Mouse (Mus musculus) ES-E14 (cell line): ENCODE measurements around the gene Cenpk. TPM values are rescaled to one million over a fixed set of nuclear protein-coding genes. Genes with fewer than 3 reads are reported as not detected.

Experiments used
- DNase-seq: peaks from one replicate; pipeline ENCODE4 v3.0.0-alpha.2; 2013; ENCODE audit warnings: low read depth, low spot score
- H3K27ac ChIP-seq: 2 replicates; pipeline ENCODE4 v1.5.1; 2012; ENCODE audit warnings: low read depth, mild to moderate bottlenecking, low read length, moderate library complexity, mixed read lengths; ENCODE audit not compliant: poor library complexity, insufficient read depth, severe bottlenecking
- H3K36me3 ChIP-seq: 2 replicates; pipeline ENCODE4 v1.6.1; 2012; ENCODE audit warnings: mild to moderate bottlenecking, low read length, moderate library complexity, mixed read lengths; ENCODE audit not compliant: control insufficient read depth, poor library complexity, insufficient read depth, severe bottlenecking
- H3K4me1 ChIP-seq, 2 experiments: fragments of 150-350 bp in 1 of 2; sonication (generic) in 1 of 2; 2 replicates each; pipeline ENCODE4 v1.6.1; 2012; ENCODE audit warnings: low read length in 2 of 2, mild to moderate bottlenecking in 1 of 2, mixed read lengths in 1 of 2; ENCODE audit not compliant: control insufficient read depth in 2 of 2, insufficient read depth in 2 of 2, poor library complexity in 1 of 2
- H3K4me3 ChIP-seq, 2 experiments: fragments of 150-350 bp in 1 of 2; sonication (generic) in 1 of 2; 2 replicates each; pipeline ENCODE4 v1.5.1; 2012; ENCODE audit warnings: low read length in 2 of 2, low read depth in 1 of 2, mild to moderate bottlenecking in 1 of 2, mixed read lengths in 1 of 2; ENCODE audit not compliant: insufficient read depth in 1 of 2, poor library complexity in 1 of 2, severe bottlenecking in 1 of 2
- H3K9ac ChIP-seq: 2 replicates; pipeline ENCODE4 v1.6.1; 2012; ENCODE audit warnings: low read depth, mild to moderate bottlenecking, low read length, mixed read lengths; ENCODE audit not compliant: poor library complexity, insufficient read depth, severe bottlenecking
- H3K9me3 ChIP-seq: fragments of 150-350 bp; sonication (generic); 2 replicates; pipeline ENCODE4 v1.6.1; 2012; ENCODE audit warnings: low read depth, mild to moderate bottlenecking, low read length; ENCODE audit not compliant: control insufficient read depth, insufficient read depth
- CHD2 ChIP-seq: IDR thresholded peaks from 2 replicates; pipeline ENCODE4 v1.6.1; 2014; ENCODE audit warnings: mild to moderate bottlenecking, low read depth, low read length, inconsistent platforms
- HCFC1 ChIP-seq: IDR thresholded peaks from 2 replicates; pipeline ENCODE4 v1.6.1; 2012; ENCODE audit warnings: low read length, inconsistent platforms, borderline replicate concordance; ENCODE audit not compliant: insufficient read depth
- MAFK ChIP-seq: IDR thresholded peaks from 2 replicates; pipeline ENCODE4 v1.6.1; 2014; ENCODE audit warnings: mild to moderate bottlenecking, low read depth, low read length, inconsistent platforms; ENCODE audit not compliant: insufficient read depth
- ZC3H11A ChIP-seq: IDR thresholded peaks from 2 replicates; pipeline ENCODE4 v1.6.1; 2012; ENCODE audit warnings: low read depth, mild to moderate bottlenecking, inconsistent platforms, low read length, borderline replicate concordance
- ZNF384 ChIP-seq: IDR thresholded peaks from 2 replicates; pipeline ENCODE4 v1.6.1; 2012; ENCODE audit warnings: low read depth, low read length, inconsistent platforms
- in situ Hi-C, 2 experiments: fragments of 600-800 bp; cut with MboI; formaldehyde crosslinking; loops; one replicate each; pipeline ENCODE4 v1.15.1; 2025; ENCODE audit warnings: low sequenced_read_pairs in 2 of 2, inconsistent platforms in 1 of 2; ENCODE audit not compliant: unreplicated experiment in 2 of 2
- total RNA-seq: library from RNA; depleted of rRNA; stranded (reverse); fragments of 300-350 nt; gene quantifications from 2 replicates; pipeline ENCODE4 v1.2.3, GENCODE M21; 2012; rRNA removed

Gene Cenpk
- total RNA-seq, 1 experiment: 13.5 TPM

DNA sequence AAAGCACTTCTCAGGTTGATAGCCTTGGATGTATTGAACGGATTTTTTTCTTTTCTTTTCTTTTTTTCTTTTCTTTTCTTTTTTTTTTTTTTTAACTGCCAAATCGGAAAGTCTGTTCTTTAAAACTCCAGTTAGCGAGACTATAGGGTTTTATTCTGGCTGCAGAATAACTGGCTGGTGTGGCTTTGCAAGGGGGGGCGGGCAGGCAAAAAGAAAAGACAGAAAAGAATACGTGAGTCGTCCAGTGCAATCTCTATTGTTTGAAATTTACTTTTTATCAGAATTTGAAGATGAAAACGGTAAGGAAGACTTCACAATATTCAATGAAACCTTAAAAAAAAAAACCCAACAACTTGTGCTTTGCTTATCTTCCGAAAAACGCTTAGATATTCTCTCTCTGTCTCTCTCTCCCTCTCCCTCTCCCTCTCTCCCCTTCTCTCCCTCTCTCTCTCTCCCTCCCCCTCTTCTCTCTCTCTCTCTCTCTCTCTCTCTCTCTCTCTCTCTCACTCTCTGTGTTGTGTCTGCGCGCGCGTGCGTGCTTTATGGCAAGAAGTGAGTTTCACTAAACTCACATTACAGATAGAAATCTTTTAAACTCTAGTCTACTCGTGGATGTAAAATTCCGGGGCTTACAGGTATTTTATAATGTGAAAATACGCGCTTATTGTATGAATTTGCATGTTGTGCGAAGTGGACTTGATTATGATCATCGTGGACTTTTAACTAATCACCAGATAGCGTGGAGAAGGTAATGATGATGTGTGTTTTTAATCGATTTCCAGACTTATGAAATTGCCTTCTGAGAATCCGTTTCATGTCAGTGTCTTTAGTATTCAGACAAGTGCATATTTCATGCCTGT, 59.2 kb downstream of the Cenpk start, which contains the start of gene Adamts6:
Gene Adamts6, plus strand, starts transcription at position 470 of the 860 bp plus-strand sequence.
- in situ Hi-C loops: no loop called here
- DNase-seq: no peak
- no peak within 1 kb of the TSS; the same call in 1 of the 2 replicates for H3K9ac ChIP-seq
- peak within 1 kb of the TSS; percentile 70 for H3K27ac ChIP-seq
- no peaks in the 10 kb centered on the region for H3K4me1 ChIP-seq
- no peak for TF ChIP-seq HCFC1
- TF ChIP-seq ZC3H11A: no peak
- no peak for TF ChIP-seq MAFK
- TF ChIP-seq CHD2: no peak
- no peak for TF ChIP-seq ZNF384
- peak within 1 kb of the TSS in 1 of 2 experiments; percentile 27; a peak in 2 of 4 replicates for H3K4me3 ChIP-seq
- H3K36me3 ChIP-seq: no peaks in the 10 kb centered on the region
- no peaks in the 10 kb centered on the region for H3K9me3 ChIP-seq

DNA sequence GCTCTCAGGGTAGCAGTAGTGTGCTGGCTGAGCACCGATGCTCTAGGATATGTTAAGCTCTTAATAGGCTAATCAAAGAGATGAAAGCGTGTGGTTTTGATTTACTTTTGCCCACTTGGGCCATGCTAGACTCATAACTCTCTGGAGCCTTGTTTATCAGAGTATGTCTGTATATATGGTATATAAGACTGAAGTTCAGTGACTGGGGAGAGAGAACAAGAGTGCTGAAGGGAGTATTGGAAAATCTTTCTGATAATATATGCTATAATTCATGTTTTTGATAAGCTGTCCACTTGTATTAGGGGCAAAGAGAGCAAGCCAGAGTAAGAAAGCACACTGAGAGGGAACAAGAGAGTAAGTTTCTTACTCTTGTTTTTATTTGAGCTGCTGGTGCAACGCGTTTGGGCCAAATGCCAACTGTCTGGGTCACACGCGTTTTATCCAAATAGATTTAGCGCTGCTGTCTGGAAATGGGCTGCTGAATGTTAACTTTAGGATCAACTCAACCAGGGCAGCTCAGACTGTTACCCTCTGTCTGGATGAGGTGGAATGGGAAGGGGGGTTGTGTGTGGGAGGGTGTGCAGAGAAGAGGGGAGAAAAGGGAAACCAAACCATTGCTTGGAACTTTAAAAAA, 59.9 kb downstream of the Cenpk start:
- no peak for DNase-seq
- H3K36me3 ChIP-seq: no peaks in the 10 kb centered on the region
- TF ChIP-seq ZNF384 (no peak), MAFK (no peak), CHD2 (no peak), ZC3H11A (no peak), HCFC1 (no peak)
- no peaks in the 10 kb centered on the region for H3K9me3 ChIP-seq
- H3K4me3 ChIP-seq: no peak overlapping the region
- in situ Hi-C loops: no loop called here
- H3K27ac ChIP-seq: no peak overlapping the region
- no peak overlapping the region for H3K9ac ChIP-seq
- H3K4me1 ChIP-seq: no peaks in the 10 kb centered on the region

DNA sequence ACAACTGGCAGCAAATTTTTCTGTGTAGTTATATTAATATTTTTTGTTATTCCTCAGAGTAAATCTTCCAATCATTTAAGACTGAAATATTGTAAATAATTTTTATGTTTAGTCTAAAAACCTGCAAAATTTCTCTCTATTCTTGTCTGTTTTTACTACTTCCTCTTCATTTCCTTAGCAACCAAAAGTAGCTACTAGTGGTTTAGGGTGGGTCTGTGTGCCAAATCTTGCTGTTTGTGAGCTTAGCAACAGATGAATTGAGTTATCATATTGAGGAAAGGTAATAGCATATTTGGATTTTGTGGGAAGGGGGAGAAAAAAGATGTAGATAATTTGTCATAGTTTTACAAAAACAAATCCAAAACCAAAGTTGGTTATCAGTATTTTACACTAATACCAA, 60.8 kb downstream of the Cenpk start:
- no peak overlapping the region for H3K4me3 ChIP-seq
- no peak overlapping the region for H3K9ac ChIP-seq
- H3K4me1 ChIP-seq: no peaks in the 10 kb centered on the region
- H3K36me3 ChIP-seq: no peaks in the 10 kb centered on the region
- in situ Hi-C loops: no loop called here
- TF ChIP-seq ZNF384 (no peak), CHD2 (no peak), ZC3H11A (no peak), HCFC1 (no peak), MAFK (no peak)
- no peak for DNase-seq
- no peaks in the 10 kb centered on the region for H3K9me3 ChIP-seq
- H3K27ac ChIP-seq: no peak overlapping the region

DNA sequence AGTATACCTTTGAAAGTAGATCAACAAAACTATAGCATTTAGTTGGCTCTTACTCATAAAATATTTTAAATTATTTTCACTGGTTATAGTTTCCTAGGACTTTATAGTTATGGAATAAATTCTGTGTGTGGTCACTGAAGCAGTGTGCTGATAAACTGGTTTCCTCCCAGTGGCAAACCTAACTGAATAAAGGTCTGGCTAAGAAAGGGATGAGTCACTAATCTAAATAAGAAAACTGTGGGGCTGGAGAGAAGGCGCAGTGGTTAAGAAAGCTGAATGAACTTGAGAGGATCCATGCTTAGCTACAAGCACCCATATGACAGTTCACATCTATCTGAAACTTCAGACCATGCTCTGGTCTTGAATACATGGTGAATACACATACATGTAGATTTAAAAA, 67.1 kb downstream of the Cenpk start:
- TF ChIP-seq ZC3H11A: no peak
- TF ChIP-seq MAFK: no peak
- TF ChIP-seq HCFC1: no peak
- no peak for TF ChIP-seq ZNF384
- TF ChIP-seq CHD2: no peak

More for the DNA sequence above, 67.1 kb downstream of the Cenpk start:
- H3K9me3 ChIP-seq: no peaks in the 10 kb centered on the region
- H3K36me3 ChIP-seq: no peaks in the 10 kb centered on the region
- no peak overlapping the region for H3K27ac ChIP-seq
- in situ Hi-C loops: no loop called here
- no peaks in the 10 kb centered on the region for H3K4me1 ChIP-seq
- no peak for DNase-seq
- H3K9ac ChIP-seq: no peak overlapping the region
- H3K4me3 ChIP-seq: no peak overlapping the region

Other genes with a start within 250 kb of the Cenpk start
- 24.2 and 25.1 TPM in 2 replicates for gene Nln, start 119.0 kb upstream of the Cenpk start, total RNA-seq
- gene Sgtb, start 118.9 kb upstream of the Cenpk start, total RNA-seq: 6.2 and 10.0 TPM in 2 replicates
- gene Trappc13, start 50.1 kb upstream of the Cenpk start, total RNA-seq: 40.8 and 59.0 TPM in 2 replicates
- 16.3 and 18.9 TPM in 2 replicates for gene Trim23, start 49.8 kb upstream of the Cenpk start, total RNA-seq
- 16.6 and 26.2 TPM in 2 replicates for gene Ppwd1, start 232 bp downstream of the Cenpk start, total RNA-seq
- 0.16 and 0.98 TPM in 2 replicates for gene Adamts6, start 59.2 kb downstream of the Cenpk start, total RNA-seq